Mouse (Mus musculus): ENCODE measurements at regions not wholly inside any gene's neighbourhood (a gene's known extent, or its start where the extent isn't known, plus 50 kb on each side); places are given as distances from the start of the nearest gene placed in this dataset.

- no peak for DNase-seq
Measured at GRCm38 (mm10) chr19:14347026-14347425, 250.8 kb downstream of the Tle4 start.

GRCm38 (mm10) chr19:14347429-14347828, 250.4 kb downstream of the Tle4 start:
- DNase-seq = no peak

- no peak for DNase-seq
Measured at GRCm38 (mm10) chr19:14349753-14350152, 248.1 kb downstream of the Tle4 start.

- peak; percentile 31 for DNase-seq
Measured at GRCm38 (mm10) chr19:14351728-14352340, 246.0 kb downstream of the Tle4 start.

- no peak for DNase-seq
Measured at GRCm38 (mm10) chr19:14352551-14352950, 245.3 kb downstream of the Tle4 start.

GRCm38 (mm10) chr19:14353151-14353550, 244.7 kb downstream of the Tle4 start:
- no peak for DNase-seq

- DNase-seq = no peak
Measured at GRCm38 (mm10) chr19:14355128-14355527, 242.7 kb downstream of the Tle4 start.

GRCm38 (mm10) chr19:14355946-14356345, 241.9 kb downstream of the Tle4 start:
- no peak for DNase-seq

GRCm38 (mm10) chr19:14360611-14361010, 237.2 kb downstream of the Tle4 start:
- DNase-seq = peak in 1 of 2 experiments; percentile 27

GRCm38 (mm10) chr19:14369098-14369604, 228.7 kb downstream of the Tle4 start:
- no peak for DNase-seq

- no peak for DNase-seq
Measured at GRCm38 (mm10) chr19:14371360-14371759, 226.5 kb downstream of the Tle4 start.

GRCm38 (mm10) chr19:14373996-14374395, 223.9 kb downstream of the Tle4 start:
- DNase-seq = no peak

GRCm38 (mm10) chr19:14380898-14381297, 217.0 kb downstream of the Tle4 start:
- no peak for DNase-seq

- DNase-seq = peak; percentile 22 to 24
Measured at GRCm38 (mm10) chr19:14387796-14388195, 210.1 kb downstream of the Tle4 start.

- DNase-seq = peak; percentile 50 to 60
Measured at GRCm38 (mm10) chr19:14388539-14388938, 209.3 kb downstream of the Tle4 start.

GRCm38 (mm10) chr19:14389881-14390837, 207.7 kb downstream of the Tle4 start:
- DNase-seq = no peak

GRCm38 (mm10) chr19:14390914-14391313, 206.9 kb downstream of the Tle4 start:
- no peak for DNase-seq
